Mouse (Mus musculus): ENCODE measurements around the gene Btbd6.
A peak's percentile ranks its signal among the peaks of the same experiment; 100 is the strongest.

The Btbd6 gene

GRCm38 (mm10) chr12:112955800-112956199 is 20.5 kb upstream of the Btbd6 start:
- peak; percentile 83 for DNase-seq

GRCm38 (mm10) chr12:112958303-112958702 is 18.0 kb upstream of the Btbd6 start:
- no peak for DNase-seq

- DNase-seq, result no peak
Observed at GRCm38 (mm10) chr12:112959421-112959820, 16.9 kb upstream of the Btbd6 start.

- DNase-seq, result peak; percentile 63
Observed at GRCm38 (mm10) chr12:112961428-112961827, 14.9 kb upstream of the Btbd6 start.

GRCm38 (mm10) chr12:112961872-112962271 is 14.4 kb upstream of the Btbd6 start:
- DNase-seq, result no peak

- no peak for DNase-seq
Observed at GRCm38 (mm10) chr12:112965783-112966182, 10.5 kb upstream of the Btbd6 start.

GRCm38 (mm10) chr12:112968943-112969342 is 7.3 kb upstream of the Btbd6 start:
- no peak for DNase-seq

- DNase-seq, result no peak
Observed at GRCm38 (mm10) chr12:112969616-112970015, 6.7 kb upstream of the Btbd6 start.

GRCm38 (mm10) chr12:112974736-112975135 is 1.5 kb upstream of the Btbd6 start:
- DNase-seq, result no peak

- DNase-seq, result no peak
Observed at GRCm38 (mm10) chr12:112977156-112977555, 874 bp downstream of the Btbd6 start.

GRCm38 (mm10) chr12:112982031-112982430 is 5.7 kb downstream of the Btbd6 start:
- no peak for DNase-seq

- DNase-seq, result no peak
Observed at GRCm38 (mm10) chr12:112985346-112985745, 9.1 kb downstream of the Btbd6 start.

- no peak for DNase-seq
Observed at GRCm38 (mm10) chr12:112987877-112988276, 11.6 kb downstream of the Btbd6 start.

- no peak for DNase-seq
Observed at GRCm38 (mm10) chr12:112990706-112991405, 14.6 kb downstream of the Btbd6 start.

GRCm38 (mm10) chr12:112991444-112991843 is 15.2 kb downstream of the Btbd6 start:
- DNase-seq, result no peak

- no peak for DNase-seq
Observed at GRCm38 (mm10) chr12:112994153-112994552, 17.9 kb downstream of the Btbd6 start.

GRCm38 (mm10) chr12:112999569-113000293 is 23.4 kb downstream of the Btbd6 start:
- no peak for DNase-seq

- peak; percentile 96 for DNase-seq
Observed at GRCm38 (mm10) chr12:113000294-113001132, 24.2 kb downstream of the Btbd6 start, which contains the start of gene Brf1. Brf1 (minus strand) TSS chr12:113000704.

- DNase-seq, result no peak
Observed at GRCm38 (mm10) chr12:113001133-113001474, 24.8 kb downstream of the Btbd6 start.

GRCm38 (mm10) chr12:113002667-113003066 is 26.4 kb downstream of the Btbd6 start:
- no peak for DNase-seq

GRCm38 (mm10) chr12:113004011-113004410 is 27.7 kb downstream of the Btbd6 start:
- DNase-seq, result no peak

GRCm38 (mm10) chr12:113004993-113005392 is 28.7 kb downstream of the Btbd6 start:
- DNase-seq, result peak; percentile 53

GRCm38 (mm10) chr12:113011702-113012360 is 35.5 kb downstream of the Btbd6 start:
- DNase-seq, result peak; percentile 40
